Mouse (Mus musculus): ENCODE results near the gene AC141477.1. TPM values are rescaled to one million over a fixed set of nuclear protein-coding genes. Genes with fewer than 3 reads are reported as not detected.
A peak's percentile ranks its signal among the peaks of the same experiment; 100 is the strongest.

Gene AC141477.1
- polyA plus RNA-seq (2012; rRNA removed) = not detected in 2 replicates

DNA sequence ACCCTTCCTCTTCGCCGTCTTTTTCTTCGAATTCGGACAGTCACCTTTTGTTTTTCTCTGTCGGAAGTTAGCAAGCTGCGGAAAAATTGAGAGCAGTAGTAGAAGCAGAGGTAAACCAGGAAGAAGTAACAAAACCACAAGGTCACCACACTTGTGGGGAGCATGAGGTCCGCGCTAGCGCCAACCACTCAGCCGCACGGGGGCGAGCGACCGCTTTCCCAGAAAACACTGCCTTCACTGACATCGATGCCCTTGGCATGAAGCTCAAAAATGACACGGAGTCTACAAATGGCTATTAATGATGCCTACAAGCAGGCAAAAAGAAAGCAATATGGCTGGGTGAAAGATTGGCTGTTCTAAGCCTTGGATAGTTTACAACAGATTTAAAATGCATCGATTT lies at the start of gene AC141477.1:
Gene AC141477.1 (minus strand): TSS at position 164 of the 400 bp plus-strand sequence.
- TF ChIP-seq CTCF (IDR thresholded peaks at IDR 0.05; ENCODE audit: borderline replicate concordance, extremely low read depth, insufficient read depth, insufficient read length) = no peak
- no peak for TF ChIP-seq POLR2A (IDR thresholded peaks at IDR 0.05; ENCODE audit: borderline replicate concordance, extremely low read depth, insufficient read depth, insufficient read length, poor library complexity, severe bottlenecking)
- DNase-seq (ENCODE audit: low read depth) = no peak

DNA sequence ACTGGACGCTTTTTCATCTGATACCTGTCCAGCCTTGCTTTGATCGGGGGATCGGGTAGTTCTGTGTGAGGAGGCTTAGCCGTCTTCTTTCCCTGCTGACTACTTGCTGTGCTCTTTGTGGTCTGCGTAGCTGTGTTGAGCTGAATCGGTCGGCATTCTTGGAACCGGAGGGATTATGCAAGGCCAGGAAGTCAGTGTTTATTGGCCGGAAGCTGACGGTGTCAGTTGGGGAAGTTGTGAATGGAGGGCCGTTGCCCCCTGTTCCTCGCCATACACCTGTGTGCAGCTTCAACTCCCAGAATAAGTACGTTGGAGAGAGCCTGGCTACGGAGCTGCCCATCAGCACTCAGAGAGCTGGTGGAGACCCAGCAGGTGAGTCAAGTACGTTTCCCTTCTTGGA lies 49.0 kb upstream of the AC141477.1 start:
- no peak for TF ChIP-seq POLR2A (IDR thresholded peaks at IDR 0.05; ENCODE audit: borderline replicate concordance, extremely low read depth, insufficient read depth, insufficient read length, poor library complexity, severe bottlenecking)
- DNase-seq (ENCODE audit: low read depth) = no peak

DNA sequence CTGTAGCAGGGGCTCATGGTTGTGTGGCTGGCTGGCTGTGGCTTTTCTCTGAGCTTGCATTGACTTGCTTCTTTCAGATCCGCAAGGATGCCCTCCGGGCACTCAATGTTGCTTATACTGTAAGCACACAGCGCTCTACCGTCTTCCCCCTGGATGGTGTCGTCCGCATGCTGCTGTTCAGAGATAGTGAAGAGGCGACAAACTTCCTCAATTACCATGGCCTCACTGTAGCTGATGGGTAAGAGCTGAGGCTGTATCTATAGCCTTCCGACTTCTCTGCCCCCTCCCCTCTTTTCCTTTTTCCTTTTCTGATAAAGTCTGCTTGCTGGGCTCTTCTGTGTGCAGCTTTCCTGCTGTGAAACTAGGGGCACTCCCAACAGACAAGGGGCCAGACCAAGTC lies 48.0 kb upstream of the AC141477.1 start:
- no peak for DNase-seq (ENCODE audit: low read depth)
- TF ChIP-seq POLR2A (IDR thresholded peaks at IDR 0.05; ENCODE audit: borderline replicate concordance, extremely low read depth, insufficient read depth, insufficient read length, poor library complexity, severe bottlenecking) (no peak), CTCF (IDR thresholded peaks at IDR 0.05; ENCODE audit: borderline replicate concordance, extremely low read depth, insufficient read depth, insufficient read length) (no peak)

DNA sequence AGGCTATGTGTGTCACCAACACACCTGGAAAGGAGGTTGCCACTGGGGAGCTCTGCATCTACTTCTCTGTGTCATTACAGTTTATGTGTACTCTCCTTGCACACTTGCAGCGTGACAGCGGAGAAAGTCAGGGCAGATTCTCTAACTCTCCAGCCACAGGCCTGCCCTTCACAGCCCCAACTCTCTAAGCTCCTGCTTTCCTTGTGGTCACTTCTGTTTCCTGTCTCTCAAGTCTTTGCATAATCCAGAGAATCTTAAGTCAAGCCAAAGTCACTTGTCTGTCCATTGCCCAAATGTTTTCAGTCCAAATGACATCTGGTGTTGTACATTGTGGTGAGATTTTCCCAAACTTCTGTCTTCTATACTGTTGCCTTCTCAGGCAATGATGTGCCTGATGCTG lies 46.1 kb upstream of the AC141477.1 start:
- no peak for DNase-seq (ENCODE audit: low read depth)
- TF ChIP-seq POLR2A (IDR thresholded peaks at IDR 0.05; ENCODE audit: borderline replicate concordance, extremely low read depth, insufficient read depth, insufficient read length, poor library complexity, severe bottlenecking) (no peak), CTCF (IDR thresholded peaks at IDR 0.05; ENCODE audit: borderline replicate concordance, extremely low read depth, insufficient read depth, insufficient read length) (no peak)

DNA sequence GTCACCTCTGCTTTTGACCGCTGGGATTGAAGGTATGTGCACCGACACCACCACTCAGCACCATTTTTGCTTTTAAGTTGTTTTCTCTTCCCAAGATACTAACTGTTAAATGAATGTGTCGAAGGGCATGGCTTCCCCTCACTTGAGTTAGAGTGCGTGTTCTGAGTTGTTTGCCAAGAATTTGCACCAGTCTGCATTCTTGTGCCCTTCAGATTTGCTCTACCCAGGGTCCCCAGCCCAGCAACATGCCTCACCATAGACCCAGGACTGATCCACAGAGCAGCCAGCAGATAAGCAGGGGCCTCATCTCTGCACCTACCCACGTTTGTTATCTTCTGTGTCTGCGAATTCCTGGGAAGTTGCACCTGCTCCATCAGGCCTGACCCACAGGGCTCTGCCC lies 41.2 kb upstream of the AC141477.1 start:
- no peak for DNase-seq (ENCODE audit: low read depth)
- TF ChIP-seq CTCF (IDR thresholded peaks at IDR 0.05; ENCODE audit: borderline replicate concordance, extremely low read depth, insufficient read depth, insufficient read length) (no peak), POLR2A (IDR thresholded peaks at IDR 0.05; ENCODE audit: borderline replicate concordance, extremely low read depth, insufficient read depth, insufficient read length, poor library complexity, severe bottlenecking) (no peak)

DNA sequence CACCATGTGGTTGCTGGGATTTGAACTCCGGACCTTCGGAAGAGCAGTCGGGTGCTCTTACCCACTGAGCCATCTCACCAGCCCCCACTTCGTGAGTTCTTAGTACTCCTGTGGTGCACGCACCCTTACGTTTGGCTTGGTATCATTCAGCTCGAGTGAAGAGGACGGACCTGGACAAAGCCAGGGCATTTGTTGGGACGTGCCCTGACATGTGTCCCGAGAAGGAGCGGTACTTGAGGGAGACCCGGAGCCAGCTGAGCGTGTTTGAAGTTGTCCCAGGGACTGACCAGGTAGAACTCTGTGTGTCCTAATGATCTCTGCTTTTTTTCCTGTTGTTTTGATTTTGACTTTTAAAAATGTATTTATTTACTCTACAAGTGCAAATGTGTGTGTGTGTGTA lies 40.6 kb upstream of the AC141477.1 start:
- no peak for DNase-seq (ENCODE audit: low read depth)
- no peak for TF ChIP-seq POLR2A (IDR thresholded peaks at IDR 0.05; ENCODE audit: borderline replicate concordance, extremely low read depth, insufficient read depth, insufficient read length, poor library complexity, severe bottlenecking)
- no peak for TF ChIP-seq CTCF (IDR thresholded peaks at IDR 0.05; ENCODE audit: borderline replicate concordance, extremely low read depth, insufficient read depth, insufficient read length)

DNA sequence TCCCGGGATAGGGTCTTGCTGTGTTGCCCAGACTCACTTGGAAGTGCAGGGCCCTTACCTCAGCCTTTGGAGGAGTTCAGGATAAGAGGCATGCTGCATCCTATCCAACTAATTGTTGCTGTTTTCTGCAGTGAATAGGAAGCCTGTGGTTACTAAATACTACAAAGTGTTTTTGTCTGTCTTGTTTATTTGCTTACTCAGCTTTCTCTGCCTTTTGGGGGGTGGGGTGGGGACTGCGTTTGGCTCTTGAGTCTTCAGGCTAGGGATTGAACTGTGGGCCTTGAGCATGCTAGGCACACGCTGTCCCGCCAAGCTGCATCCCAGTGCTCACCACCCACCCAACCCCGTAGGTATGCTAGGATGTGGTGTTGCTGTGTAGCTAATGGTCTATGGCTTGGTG lies 33.5 kb upstream of the AC141477.1 start:
- DNase-seq (ENCODE audit: low read depth) = no peak
- TF ChIP-seq CTCF (IDR thresholded peaks at IDR 0.05; ENCODE audit: borderline replicate concordance, extremely low read depth, insufficient read depth, insufficient read length) = no peak
- no peak for TF ChIP-seq POLR2A (IDR thresholded peaks at IDR 0.05; ENCODE audit: borderline replicate concordance, extremely low read depth, insufficient read depth, insufficient read length, poor library complexity, severe bottlenecking)

DNA sequence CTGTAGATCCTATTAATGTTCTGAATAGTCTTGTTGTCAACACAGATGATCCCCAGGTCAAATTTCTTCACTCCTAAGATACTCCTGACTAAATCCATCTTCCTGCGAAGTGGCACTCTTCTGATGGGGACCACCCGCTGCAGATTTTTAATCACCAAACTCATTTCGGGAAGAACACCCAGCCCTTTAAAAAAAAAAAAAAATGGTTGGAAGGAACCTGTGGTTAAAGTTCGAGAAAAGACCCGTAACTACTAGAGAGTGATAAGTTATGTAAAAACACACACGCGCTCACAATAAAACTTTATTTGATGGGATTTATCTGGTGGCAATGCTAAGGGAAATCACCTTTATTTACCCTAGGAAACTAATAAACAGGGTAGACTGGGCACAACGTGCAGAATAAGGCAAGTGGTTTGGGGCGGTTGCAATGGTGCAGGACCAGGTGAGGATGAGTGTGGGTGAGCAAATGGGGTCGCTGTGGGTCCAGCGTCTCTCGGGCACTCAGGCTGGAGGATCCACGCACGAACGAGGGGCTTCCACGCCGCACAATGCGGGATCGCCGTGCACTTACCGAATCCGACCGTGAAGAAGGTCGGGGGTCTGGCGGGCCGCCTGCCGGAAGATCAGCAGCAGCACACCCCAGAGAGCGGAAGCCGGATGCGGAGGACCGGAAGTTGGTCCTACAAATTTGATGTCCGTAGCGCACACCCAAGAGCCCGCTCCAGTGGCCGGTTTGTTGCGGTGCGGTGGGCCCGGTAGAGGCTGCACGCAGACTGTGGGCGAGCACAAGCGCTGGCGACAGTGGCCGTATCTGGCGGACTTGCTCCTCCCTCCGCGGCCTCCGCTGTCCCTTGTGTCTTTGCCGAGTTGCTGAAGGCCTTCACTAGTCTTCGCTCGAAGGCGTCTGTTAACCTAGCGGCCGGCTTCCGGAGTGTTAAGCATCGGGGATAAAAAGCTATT lies 28.2 kb upstream of the AC141477.1 start, which contains the start of the genes Mcm3ap and Ybey:
Gene Mcm3ap (plus strand): TSS at position 725 of the 960 bp plus-strand sequence.
Gene Ybey (minus strand): TSS at position 912 of the 960 bp plus-strand sequence.
- TF ChIP-seq CTCF (IDR thresholded peaks at IDR 0.05; ENCODE audit: borderline replicate concordance, extremely low read depth, insufficient read depth, insufficient read length) (peak; percentile 30; the same call in 1 of the 2 replicates), POLR2A (IDR thresholded peaks at IDR 0.05; ENCODE audit: borderline replicate concordance, extremely low read depth, insufficient read depth, insufficient read length, poor library complexity, severe bottlenecking) (peak; percentile 75; the same call in 1 of the 2 replicates)
- peak; percentile 97 for DNase-seq (ENCODE audit: low read depth)

DNA sequence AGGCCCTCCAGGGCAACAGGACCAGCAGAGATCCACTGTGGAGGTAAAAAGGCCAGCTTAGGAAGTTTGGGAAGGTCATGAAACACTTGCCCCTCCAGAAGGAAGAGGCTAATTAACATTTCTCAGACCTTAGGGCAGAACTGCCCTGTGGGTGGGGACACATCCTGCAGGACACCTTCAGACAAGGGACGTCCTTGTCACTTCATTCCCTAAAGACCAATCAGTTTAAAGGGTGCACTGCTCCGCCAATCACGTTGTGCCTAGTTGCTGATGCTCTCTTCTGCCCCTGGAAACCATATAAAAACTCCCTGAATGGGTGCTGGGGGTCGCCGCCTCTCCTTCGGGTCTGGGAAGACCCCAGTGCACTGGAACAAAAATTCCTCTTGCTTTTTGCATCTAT lies 22.5 kb upstream of the AC141477.1 start:
- no peak for TF ChIP-seq POLR2A (IDR thresholded peaks at IDR 0.05; ENCODE audit: borderline replicate concordance, extremely low read depth, insufficient read depth, insufficient read length, poor library complexity, severe bottlenecking)
- no peak for TF ChIP-seq CTCF (IDR thresholded peaks at IDR 0.05; ENCODE audit: borderline replicate concordance, extremely low read depth, insufficient read depth, insufficient read length)
- no peak for DNase-seq (ENCODE audit: low read depth)

DNA sequence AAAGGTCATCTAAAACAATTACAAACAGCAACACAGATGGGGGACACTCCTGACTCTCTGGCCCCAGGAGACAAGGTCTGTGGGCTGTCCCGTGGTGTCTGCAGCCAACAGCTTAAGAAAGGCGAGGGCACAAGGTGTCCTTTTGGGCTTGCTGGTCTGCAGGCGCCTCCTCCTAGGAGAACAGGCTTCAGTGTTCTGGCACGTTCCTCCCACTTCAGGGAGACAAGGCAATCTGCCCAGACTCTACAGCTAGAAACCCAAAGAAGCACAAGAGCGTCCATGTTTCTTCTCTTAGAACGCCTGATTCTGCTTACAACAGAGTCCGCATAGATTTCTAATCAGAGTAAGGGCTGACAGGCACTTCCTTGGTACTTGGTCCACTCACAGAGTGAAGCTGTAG lies 22.1 kb upstream of the AC141477.1 start:
- TF ChIP-seq POLR2A (IDR thresholded peaks at IDR 0.05; ENCODE audit: borderline replicate concordance, extremely low read depth, insufficient read depth, insufficient read length, poor library complexity, severe bottlenecking) (no peak), CTCF (IDR thresholded peaks at IDR 0.05; ENCODE audit: borderline replicate concordance, extremely low read depth, insufficient read depth, insufficient read length) (no peak)
- DNase-seq (ENCODE audit: low read depth) = no peak

DNA sequence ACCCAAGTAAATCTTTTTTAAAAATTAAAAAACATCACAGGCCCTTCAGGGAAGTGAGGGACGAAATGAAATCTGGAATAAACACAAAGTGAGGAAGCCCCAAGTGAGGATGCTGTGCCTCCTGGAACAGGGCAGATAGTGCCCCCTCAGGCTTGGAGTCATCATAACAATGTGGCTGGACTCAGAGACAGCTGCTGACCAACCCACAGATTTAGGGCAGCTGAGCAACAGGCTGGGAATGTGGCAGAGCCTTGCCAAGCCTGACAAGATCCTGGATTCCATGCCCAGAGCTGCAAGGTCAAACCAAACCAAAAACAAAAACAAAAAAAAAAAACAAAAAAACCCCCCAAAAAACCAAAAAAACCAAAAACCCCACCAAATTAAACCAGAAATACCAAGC lies 21.0 kb upstream of the AC141477.1 start:
- DNase-seq (ENCODE audit: low read depth) = no peak
- TF ChIP-seq POLR2A (IDR thresholded peaks at IDR 0.05; ENCODE audit: borderline replicate concordance, extremely low read depth, insufficient read depth, insufficient read length, poor library complexity, severe bottlenecking) = no peak
- TF ChIP-seq CTCF (IDR thresholded peaks at IDR 0.05; ENCODE audit: borderline replicate concordance, extremely low read depth, insufficient read depth, insufficient read length) = no peak

DNA sequence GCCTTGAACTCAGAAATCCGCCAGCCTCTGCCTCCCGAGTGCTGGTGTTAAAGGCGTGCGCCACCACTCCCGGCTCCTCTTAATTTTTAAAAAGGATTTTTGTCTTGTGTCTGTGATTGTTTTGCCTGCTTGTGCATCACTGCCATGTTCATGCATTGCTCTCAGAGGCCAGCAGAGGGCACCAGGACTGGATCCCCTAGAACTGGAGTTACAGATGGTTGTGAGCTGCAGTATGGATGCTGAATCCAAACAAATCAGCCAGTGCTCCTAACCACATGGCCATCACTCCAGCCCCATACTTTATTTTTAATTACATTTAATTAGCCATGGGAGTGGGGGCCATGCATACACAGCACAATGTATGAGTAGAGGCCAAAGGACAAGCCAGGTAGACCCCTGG lies 15.0 kb upstream of the AC141477.1 start:
- DNase-seq (ENCODE audit: low read depth) = peak; percentile 62
- TF ChIP-seq POLR2A (IDR thresholded peaks at IDR 0.05; ENCODE audit: borderline replicate concordance, extremely low read depth, insufficient read depth, insufficient read length, poor library complexity, severe bottlenecking) (no peak), CTCF (IDR thresholded peaks at IDR 0.05; ENCODE audit: borderline replicate concordance, extremely low read depth, insufficient read depth, insufficient read length) (peak; percentile 73)

Measured in brain, embryonic 14.5 days (tissue).